Mouse (Mus musculus) gastrocnemius, adult 18-20 months (tissue): ENCODE measurements around the gene Gpatch8. TPM values are rescaled to one million over a fixed set of nuclear protein-coding genes. Genes with fewer than 3 reads are reported as not detected.
A peak's percentile ranks its signal among the peaks of the same experiment; 100 is the strongest.

Source experiments
- DNase-seq: peaks from one replicate; pipeline ENCODE4 v3.0.0; 2021; ENCODE audit warnings: low spot score
- long read RNA-seq, 2 experiments: library from polyadenylated mRNA; stranded (forward); transcript quantifications; one replicate each; pipeline ENCODE4 v2.0.0; 2021
- total RNA-seq, 2 experiments: library from RNA; stranded (reverse); gene quantifications; 2 replicates each; pipeline ENCODE4 v1.2.3; 2021

Gene Gpatch8
- total RNA-seq, result 10 to 100 TPM; 26.1 to 27.1 TPM
- long read RNA-seq, experiment 1, full-length matches to known transcripts, result 2 of 10 reads
- long read RNA-seq, experiment 1, partial matches to known transcripts, result 0 of 10 reads
- long read RNA-seq, experiment 1, other reads (novel, unspliced or antisense), result 8 of 10 reads
- long read RNA-seq, experiment 2, full-length matches to known transcripts, result 5 of 12 reads
- long read RNA-seq, experiment 2, partial matches to known transcripts, result 0 of 12 reads
- long read RNA-seq, experiment 2, other reads (novel, unspliced or antisense), result 7 of 12 reads

DNA sequence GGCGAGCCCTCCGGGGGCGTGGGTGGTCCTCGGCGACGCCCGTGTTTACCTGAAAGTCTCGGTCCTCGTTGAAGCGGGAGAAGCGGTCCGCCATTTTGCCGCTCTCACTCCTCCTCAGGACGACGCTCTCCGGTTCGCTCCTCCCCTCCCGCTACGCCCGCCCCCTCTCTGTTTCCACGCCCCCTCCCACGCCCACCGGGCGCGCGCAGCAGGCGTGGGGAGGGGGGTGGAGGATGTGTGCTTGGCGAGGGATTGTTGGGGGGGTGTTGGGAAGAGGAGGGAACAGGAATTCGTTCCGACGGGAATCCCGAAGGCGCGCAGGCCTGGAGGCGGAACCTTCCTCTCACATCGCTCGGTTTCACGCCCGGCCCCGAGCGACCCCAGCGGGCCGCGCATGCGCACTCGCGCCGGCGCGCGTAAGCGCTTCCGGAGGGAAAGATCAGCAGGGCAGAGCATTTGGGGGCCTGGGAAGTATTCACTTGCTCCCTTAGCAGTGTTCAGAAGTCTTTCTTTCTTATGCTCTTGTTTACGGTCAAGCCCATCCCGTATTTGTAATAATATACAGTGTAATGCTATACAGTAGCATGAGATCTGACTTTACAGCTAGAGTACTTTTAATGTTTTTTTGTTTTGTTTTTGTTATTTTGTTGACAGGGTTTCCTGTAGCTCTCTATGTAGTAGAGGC, at the start of gene Gpatch8:
Gene Gpatch8 (minus strand): TSS at position 362 of the 685 bp plus-strand sequence.
- DNase-seq, result peak; percentile 95

DNA sequence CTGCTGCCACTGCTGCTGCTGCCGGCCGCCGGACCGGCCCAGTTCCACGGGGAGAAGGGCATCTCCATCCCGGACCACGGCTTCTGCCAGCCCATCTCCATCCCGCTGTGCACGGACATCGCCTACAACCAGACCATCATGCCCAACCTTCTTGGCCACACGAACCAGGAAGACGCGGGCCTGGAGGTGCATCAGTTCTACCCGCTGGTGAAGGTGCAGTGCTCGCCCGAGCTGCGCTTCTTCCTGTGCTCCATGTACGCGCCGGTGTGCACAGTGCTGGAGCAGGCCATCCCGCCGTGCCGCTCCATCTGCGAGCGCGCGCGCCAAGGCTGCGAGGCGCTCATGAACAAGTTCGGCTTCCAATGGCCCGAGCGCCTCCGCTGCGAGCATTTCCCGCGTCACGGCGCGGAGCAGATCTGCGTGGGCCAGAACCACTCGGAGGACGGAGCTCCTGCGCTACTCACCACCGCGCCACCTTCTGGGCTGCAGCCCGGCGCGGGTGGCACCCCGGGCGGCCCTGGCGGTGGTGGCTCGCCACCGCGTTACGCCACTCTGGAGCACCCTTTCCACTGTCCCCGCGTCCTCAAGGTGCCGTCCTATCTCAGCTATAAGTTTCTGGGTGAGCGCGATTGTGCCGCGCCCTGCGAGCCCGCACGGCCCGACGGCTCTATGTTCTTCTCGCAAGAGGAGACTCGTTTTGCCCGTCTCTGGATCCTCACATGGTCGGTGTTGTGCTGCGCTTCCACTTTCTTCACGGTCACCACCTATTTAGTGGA, 48.8 kb upstream of the Gpatch8 start:
- no peak for DNase-seq

DNA sequence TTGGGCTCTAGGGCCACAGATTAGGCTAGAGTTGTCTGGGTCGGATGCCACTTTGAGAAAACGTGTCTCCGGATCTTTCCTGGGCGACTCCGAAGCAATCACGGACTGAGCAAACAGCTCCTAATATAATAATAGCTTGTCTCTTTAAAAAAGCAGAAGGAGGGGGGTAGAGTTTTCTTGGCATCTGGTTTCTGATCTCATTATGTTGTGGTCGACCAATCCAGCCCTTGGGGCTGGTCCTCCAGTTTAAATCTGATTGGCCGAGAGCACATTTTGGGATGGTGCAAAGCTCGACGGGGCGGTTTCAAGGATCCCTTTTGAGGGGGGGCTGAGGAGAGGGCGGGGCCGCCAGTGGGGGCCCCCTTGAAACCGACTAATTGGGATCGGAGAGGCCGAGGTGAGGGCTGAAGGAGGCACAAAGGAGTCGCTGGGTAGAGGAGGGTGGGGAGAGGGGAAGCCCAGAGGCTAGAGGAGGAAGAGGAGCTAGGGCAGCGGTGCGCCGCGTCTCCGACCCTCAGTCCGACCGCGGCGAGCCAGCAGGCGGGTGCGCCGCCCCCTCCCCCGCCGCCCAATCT, 47.9 kb upstream of the Gpatch8 start, which contains the start of gene Fzd2:
Gene Fzd2 (plus strand): TSS at position 387 of the 575 bp plus-strand sequence.
- DNase-seq, result peak; percentile 90

DNA sequence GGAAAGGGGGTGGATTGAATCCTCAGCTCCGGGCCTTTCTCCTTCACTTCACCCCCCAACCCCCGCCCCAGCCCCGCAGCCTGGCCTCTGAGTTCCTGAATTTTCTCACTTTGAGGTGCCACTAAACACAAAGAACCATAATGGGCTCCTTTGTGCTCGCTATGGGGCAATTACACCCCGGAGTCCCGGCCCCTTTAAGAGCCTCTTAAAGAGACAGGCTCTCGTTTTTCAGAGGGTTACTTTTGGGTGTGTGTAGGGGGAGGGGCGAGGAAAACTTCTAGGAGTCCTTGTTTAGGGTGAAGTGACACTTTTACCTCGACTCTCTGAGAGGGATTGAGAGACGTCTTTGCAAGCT, 47.3 kb upstream of the Gpatch8 start:
- peak; percentile 72 for DNase-seq

DNA sequence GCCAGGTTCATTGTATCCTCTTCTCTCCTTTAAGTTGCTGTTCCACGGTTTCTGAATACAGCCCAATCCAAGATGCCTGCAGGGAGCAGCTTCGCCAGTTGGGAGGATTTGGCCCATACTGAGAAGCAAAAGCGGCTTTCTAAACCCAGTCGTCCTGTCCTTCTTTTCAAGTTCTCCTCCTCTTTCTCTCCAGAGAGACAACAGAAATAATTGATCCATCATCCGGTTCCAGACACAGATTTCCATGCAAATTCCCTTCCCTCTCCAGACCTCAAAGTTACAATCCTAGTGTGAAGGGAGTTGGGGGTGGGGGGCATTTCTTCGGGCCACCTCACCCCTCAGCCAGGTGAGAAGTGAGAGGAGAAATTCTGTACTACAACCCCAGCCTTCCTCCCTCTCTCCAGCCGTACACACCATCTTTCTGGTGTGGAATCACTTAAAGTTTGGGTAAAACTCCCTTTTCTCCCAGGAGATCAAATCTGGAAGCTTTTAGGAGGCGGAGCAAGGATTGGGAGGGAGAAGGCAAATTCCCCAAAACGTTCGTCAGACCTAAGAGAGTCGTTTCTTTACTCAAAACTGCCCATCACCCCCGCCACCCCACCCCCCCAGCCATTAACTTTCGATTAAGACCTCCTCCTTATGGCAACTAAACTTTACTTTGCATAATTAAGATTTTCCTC, 46.8 kb upstream of the Gpatch8 start:
- DNase-seq, result peak; percentile 69

DNA sequence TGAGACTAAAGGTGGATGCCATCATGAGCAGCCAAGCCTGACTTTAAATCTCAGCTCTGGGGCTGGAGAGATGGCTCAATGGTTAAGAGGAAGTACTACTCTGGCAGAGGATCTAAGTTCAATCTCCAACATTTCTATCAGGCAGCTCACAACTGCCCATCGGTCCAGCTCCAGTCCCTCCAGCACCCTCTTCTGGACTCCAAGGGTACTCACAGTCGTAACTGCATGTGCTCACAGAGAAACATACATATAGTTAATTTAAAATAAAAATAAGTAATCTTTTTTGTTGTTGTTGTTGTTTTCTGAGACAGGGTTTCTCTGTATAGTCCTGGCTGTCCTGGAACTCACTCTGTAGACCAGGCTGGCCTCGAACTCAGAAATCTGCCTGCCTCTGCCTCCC, 43.7 kb upstream of the Gpatch8 start:
- DNase-seq, result no peak

DNA sequence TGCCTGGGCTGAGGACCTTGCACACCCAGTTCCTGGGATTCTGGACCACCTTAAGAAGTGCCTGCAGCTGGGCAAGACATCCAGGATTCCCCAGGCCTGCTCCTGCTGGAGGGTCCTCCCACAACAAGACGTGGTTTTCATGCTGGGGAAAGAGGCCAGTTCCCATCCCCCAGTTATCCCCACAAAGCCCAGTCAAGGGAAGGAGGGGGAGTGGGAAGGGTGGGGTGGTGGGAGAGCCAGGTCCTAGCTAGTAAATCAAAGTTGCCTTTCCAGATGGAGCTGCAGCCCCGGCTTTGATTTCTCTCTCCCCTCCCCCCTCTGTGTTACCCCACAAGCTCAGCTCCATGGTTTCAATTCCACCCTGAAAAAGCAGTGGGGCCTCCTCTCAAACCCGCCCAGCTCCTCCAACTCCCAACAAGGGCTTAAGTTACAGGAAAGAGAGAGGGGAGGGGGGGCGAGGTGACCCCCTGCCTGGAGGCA, 39.2 kb upstream of the Gpatch8 start:
- no peak for DNase-seq

DNA sequence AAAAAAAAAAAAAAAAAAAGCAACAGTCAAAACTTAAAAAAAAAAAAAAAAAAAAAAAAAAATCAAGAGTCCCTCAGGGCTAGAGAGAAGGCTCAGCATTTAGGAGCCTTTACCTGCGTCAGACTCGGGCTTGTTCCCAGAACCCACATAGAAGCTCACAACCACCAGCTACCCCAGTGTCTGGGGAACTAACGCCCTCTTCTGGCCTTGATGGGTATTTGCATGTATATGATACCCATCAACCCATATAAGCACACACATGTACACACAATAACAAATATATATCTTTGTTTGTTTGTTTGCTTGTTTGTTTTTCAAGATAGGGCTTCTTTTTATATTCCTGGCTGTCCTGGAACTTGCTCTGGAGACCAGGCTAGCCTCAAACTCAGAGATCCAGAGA, 31.4 kb upstream of the Gpatch8 start:
- no peak for DNase-seq

DNA sequence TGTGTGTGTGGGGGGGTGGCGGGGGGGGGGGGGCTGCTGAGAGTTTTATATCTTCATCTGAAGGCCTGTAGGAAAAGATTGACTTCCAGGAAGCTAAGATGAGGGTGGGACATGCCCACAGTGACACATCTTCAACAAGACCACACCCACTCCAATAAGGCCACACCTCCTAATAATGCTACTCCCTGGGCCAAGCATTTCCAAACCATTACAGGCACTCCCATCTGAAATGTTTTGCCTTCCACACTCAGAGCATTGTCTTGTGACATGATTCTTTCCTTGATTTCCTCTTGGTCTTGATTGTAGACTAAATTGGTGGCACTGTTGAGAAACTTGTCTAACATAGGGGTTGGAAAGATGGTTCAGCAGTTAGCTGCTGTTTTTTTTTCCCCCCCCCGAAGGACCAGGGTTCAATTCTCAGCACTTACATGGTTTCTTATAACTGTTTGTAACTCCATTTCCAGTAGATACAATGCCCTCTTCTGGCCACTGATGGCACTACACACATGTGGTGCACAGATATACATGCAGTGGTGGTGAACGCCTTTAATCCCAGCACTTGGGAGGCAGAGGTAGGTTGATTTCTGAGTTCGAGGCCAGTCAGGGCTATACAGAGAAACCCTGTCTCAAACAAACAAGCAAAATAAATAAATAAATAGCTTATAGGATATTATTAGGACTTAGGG, 30.4 kb upstream of the Gpatch8 start:
- DNase-seq, result no peak

DNA sequence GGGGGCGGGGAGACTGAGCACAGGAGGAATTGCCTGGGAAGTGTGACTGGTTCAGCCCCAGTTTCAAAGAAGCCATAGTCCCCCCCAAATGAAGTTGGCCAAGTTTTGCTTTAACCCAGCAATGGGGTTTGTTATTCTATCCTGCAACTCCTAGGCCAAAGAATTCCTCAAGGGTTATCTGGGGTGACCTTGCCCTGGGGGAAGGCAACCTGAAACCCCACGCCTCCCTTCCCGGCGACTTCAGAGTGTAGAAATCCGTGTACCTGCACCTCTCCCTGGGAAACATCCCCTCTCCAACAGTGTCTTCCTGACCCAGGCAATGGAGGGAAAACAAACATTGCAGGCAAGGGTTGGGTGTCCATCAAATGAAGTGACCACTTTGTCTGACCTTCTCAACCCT, 26.5 kb upstream of the Gpatch8 start:
- DNase-seq, result no peak

DNA sequence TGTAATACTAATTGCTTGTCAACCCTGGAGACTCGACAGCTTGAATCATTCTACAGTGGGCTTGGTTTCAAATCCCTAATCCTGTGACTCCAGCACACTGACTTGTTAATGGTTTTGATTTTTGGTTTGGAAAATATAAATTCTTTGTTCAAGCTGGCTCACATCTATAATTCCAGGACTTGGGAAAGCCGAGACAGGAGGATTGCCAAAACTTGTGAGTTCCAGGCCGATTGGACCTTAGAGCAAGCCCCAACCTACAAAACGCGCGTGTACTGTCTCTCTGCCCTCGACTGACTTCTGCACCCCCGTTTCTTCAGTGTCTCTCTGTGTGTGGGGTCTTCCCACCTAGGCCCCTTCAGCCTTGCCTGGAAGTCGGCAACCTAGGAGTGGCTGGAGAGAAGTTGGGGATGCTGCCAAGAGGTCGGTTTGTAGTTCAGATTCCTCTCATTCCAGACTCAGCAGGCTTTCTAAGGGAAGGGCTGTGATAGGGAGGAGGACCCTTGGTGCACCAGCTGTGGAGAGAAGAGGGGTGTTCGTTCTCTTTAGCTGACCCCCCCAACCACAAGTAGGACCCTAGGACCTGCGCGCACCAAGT, 25.9 kb upstream of the Gpatch8 start:
- no peak for DNase-seq

DNA sequence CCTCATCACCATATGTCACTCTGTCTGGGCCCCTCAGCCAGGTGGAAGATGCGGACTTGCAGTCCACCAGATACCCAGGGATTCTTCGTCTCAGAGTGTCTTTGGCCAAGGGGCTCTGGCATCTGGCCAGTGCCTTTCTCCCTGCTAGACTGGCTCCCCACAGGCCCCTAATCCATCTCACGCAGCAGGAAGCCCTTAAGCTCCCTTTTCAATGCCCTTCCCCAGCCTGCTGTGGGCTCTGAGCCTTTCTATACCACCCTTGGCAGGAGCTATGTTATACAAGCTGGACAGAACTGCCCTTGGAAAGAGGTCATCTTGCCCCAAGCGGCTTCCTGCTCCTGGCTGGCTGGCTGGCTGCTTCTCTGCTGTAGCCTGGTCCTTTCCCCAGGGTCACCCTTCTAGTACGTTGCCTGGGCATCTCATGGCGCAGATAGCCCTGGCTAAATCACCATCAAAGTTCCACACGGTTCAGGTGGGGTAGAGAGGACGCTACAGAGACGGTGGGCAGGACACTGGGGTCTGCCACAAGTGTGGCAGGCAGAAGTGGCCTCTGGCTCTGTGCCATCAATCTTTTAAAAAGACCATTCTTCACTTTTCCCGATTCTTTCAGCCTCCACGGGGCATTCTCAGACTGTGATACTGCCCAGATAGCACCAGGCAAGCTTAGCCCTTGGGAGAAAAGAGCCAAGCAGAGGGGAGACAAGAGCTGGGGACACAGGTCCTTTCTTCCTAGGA, 25.3 kb upstream of the Gpatch8 start:
- no peak for DNase-seq

DNA sequence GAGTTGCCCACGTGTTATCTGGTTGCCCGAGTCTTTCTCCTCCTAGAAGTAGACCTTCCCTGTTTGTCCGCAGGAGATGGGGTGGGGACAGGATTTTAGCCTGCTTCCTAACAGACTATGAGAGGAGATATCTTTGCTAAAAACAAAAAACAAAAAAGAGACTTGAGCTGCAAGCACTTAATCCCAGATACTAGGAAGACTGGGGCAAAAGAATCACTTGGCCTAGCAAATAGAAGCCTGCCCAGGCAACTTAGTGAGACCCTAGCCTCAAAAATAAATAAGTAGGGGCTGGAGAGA, 23.8 kb upstream of the Gpatch8 start:
- DNase-seq, result no peak

DNA sequence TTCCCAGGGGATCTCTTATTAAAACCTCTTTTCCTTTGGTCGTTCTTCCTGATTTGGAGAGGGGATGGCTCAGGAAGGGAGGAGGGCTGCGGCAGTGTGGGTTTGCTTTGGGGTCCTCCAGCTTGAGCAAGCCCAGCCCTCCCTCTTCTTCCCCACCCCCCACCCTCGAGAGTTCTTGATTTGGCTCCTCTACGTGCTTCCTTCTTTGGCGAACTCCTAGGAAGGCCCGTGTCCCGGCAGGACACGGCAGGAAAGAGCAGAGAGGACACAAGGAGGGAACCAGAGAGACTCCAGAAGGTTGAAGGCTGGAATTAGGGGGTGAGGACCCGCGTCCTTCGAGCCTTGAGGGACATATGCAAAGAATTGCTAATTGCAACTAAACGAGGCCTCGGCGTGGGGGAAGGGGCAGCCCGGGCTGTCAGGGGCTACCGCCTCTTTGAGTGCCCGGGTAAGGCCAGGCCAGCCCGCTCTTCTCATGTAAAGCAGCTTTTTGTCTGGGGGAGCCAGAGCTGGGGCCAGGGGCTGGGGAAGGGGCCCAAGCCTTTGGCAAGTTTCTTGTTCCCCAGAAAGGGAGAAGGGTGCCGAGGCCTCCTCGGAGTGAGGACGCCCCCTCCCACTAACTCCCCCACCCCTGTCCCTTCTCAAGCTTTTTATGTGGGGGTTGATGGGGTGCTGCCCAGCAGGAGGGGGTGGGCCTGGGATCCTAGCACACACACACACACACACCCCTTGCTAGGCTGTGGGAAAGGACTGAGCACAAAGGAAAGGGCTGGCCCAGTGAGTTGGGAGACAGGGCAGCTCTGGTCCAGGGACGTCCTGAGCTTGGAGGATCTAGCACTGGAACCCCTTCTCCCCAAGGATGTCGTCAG, 23.2 kb upstream of the Gpatch8 start, which contains the start of gene Gm11627:
Gene Gm11627 (minus strand): TSS at position 297 of the 869 bp plus-strand sequence.
- no peak for DNase-seq

DNA sequence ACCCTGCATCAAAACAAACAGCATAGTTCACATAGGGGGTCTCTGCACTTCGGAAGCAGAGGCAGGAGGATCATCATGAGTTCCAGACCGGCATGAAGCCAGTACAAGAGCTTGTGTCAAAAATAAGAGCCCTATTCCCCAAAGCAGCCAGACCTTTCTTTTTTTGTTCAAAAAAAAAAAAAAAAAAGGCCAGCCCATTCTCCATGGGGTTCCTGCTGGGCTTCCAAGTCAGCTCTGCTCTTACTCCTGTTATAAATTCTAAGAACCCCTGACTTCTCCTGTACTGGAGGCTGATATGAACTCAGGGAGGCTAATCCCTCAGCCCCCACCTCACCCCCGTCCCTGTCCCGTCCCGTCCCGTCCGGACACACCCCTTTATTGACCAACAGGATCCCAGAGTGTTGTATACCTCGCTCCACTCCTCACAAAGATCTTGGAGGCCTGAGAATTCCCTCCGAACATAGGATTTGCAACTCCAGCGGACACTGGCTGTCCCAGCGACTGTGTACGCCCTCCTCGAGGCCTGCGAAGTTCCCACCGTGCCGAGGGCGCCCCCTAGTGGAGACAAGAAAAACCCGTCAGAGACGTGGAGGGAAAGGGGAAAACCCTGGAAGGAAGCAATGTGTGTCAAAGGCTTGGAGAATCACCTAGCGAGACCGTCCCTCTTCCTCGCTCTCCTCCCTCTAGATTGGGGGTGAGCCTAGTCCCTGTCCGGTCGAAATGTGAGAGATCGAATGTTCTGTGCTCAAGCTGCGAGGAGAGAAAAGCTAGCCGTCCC, 22.3 kb upstream of the Gpatch8 start:
- peak; percentile 86 for DNase-seq

DNA sequence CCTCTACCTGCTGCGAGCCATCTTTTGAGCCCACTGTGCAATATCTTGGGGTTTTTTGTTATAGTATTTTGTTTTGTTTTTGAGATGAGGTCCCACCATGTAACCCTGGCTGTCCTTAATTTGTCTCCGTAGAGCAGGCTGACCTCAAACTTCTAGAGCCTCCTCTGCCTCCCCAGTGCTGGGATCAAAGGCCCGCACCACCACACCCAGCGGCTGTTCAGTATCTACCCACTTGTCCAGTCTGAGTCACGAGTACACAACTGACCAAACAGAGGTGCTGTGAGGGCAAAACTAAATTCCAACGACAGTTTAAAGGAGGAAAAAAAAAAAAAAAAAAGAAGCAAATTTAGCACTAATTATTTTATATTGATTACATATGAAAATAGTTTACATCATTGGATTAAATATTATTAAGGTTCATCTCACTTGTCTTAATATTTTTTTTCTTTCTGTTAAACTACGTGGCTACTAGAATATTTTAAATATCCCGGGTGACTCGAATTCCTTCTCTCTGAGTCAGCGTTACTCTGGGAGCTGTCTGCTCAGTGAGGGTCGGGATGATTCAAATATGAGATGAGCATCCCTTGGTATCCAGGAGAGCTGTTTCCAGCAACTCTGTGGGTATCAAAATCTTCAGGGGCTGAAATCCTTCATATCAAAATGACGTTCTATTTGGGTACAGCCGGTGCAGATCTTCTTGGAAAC, 20.0 kb upstream of the Gpatch8 start:
- no peak for DNase-seq

DNA sequence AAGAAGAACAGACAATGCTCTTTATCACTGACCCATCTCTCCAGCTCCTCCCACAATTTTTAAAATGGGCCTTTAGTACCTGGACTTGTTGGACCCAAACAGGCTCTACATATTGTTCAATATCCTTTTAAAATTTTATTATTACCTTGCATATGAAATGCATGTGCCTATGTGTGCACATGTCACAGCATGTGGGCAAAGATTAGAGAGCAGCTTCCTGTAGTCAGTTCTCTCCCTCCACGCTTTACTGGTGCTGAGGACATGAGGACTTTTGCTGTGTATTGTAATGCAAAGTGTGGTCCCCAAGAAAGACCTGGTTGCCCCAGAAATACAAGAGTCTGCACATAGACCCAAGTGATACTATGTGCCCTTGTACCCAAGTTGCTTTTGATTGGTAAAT, 18.8 kb upstream of the Gpatch8 start:
- no peak for DNase-seq
